Mouse (Mus musculus): Measurements from ENCODE around the gene Lcp2. TPM values are rescaled to one million over a fixed set of nuclear protein-coding genes. Genes with fewer than 3 reads are reported as not detected.

Lcp2 gene
- polyA plus RNA-seq, 1 experiment from 2014 or later, result 7.5 TPM

DNA sequence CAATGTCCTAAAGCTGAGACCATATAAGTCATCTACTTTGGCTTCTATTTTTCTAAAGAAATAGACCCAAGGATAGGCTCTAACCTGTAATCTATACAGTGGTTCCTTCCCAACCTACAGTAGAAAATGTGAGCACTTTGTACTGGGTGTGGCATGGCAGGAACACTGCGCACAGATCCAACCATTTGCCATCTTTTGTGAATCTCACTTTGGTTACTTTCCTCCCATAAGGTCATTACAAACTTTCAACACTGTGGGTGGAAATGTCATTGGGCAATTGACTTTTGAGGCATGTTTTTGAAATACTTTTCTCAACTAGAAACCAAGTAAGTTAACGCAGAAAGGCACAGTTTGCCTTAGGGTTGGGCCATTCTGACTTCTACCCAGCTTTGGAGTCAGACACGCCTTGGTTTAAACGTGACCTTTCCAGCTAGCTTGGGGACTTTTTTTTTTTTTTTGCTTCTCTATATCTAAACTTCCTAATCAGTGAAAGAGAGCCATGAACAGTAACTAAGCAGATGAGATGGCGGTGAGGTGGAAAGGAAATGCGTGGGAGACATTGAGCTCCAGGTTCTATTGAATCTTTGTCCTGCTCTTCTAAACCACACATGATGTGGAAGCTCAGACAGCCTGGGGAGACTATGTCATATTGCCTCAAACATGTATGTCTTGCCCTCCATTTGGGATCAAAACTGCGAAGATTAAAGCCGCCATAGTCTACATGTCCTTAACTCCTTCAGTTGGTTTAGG, 1.8 kb downstream of the Lcp2 start:
- Histone ChIP-seq H3K36me3 (no peaks in the 10 kb centered on the region), H3K27me3 (no peaks in the 10 kb centered on the region), H3K9me3 (replicated peaks) (no peaks in the 10 kb centered on the region), H3K4me2 (peak overlapping the region; percentile 26), H3K4me1 (replicated peaks) (peaks cover 11% of the 10 kb centered on the region; the same call in 1 of the 2 replicates), H3K4me3 (replicated peaks) (peak overlapping the region; percentile 31), H3K9ac (0 out of 2 replicates have a peak overlapping the region, but pooled peaks have one; percentile 6), H3K27ac (no peak overlapping the region)
- 63% methylated on average over 8 of the region's 8 CpGs for WGBS (ENCODE audit: insufficient replicate concordance)
- no peak for DNase-seq
- no peak for ATAC-seq (ENCODE audit: low read depth)

DNA sequence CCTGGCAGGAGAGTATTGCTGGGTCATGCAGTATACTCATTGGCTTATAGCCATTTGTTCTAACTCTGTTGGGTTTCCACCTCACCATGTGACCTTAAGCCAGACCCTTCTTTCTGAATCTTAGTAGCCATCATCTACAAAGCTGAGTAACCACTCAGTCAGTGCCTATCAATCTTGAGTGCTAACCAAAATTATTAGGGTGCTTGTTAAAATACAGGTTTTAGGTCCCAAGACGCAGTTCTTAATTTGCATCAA, 2.3 kb downstream of the Lcp2 start:
- Histone ChIP-seq H3K9me3 (replicated peaks) (no peaks in the 10 kb centered on the region), H3K27me3 (no peaks in the 10 kb centered on the region), H3K36me3 (no peaks in the 10 kb centered on the region), H3K9ac (0 out of 2 replicates have a peak overlapping the region, but pooled peaks have one; percentile 6), H3K4me2 (peak overlapping the region; percentile 26), H3K27ac (no peak overlapping the region), H3K4me1 (replicated peaks) (peaks cover 11% of the 10 kb centered on the region; the same call in 1 of the 2 replicates), H3K4me3 (replicated peaks) (peak overlapping the region; percentile 21; the same call in 1 of the 2 replicates)
- no peak for ATAC-seq (ENCODE audit: low read depth)
- DNase-seq, result no peak
- WGBS (ENCODE audit: insufficient replicate concordance), result 78% methylated on average over 1 of the region's 1 CpGs

DNA sequence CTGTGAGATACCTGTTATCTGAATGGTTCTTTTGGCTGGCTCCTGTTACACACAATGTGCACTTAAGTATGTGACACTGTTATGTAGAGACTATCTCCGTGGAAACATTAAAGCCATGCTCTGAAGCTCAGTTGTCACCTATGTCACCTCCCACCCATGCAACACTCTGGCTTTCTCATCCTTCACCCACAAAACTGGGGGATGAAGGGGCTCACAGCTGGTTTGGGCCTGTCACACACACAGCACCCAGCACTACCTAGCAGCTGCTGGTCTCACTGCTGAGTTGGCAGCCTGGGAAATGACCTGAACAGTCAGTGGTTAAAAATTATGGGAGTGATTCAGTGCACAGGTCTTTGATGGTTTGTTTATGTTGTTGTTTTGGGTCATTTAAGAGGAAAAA, 3.3 kb downstream of the Lcp2 start:
- Histone ChIP-seq H3K27me3 (no peaks in the 10 kb centered on the region), H3K9ac (no peak overlapping the region), H3K36me3 (no peaks in the 10 kb centered on the region), H3K4me1 (replicated peaks) (peaks cover 11% of the 10 kb centered on the region; the same call in 1 of the 2 replicates), H3K27ac (no peak overlapping the region), H3K9me3 (replicated peaks) (no peaks in the 10 kb centered on the region), H3K4me3 (replicated peaks) (no peak overlapping the region), H3K4me2 (no peak overlapping the region)
- DNase-seq (no peak), ATAC-seq (ENCODE audit: low read depth) (no peak)
- WGBS (ENCODE audit: insufficient replicate concordance), result 53% methylated on average over 1 of the region's 1 CpGs

DNA sequence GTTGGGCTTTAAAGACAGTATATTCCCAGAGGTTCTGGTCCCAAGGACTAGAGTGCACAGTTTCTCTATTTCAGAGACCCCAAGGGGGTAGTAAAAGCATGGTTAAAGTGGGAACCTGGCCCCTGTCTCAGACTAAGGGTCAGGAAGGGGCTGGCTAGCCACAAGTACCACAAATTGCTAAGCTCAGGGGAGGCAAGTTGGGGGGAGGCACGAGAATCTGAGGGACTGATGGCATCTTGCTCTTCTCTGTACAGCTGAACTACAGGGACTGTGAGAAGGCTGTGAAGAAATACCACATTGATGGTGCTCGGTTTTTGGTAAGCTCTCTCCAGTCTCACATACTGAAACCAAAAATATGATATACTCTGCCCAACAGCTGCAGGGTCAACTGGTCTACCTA, 3.9 kb downstream of the Lcp2 start:
- Histone ChIP-seq H3K9me3 (replicated peaks) (no peaks in the 10 kb centered on the region), H3K9ac (no peak overlapping the region), H3K27me3 (no peaks in the 10 kb centered on the region), H3K27ac (no peak overlapping the region), H3K4me2 (no peak overlapping the region), H3K4me3 (replicated peaks) (no peak overlapping the region), H3K36me3 (no peaks in the 10 kb centered on the region), H3K4me1 (replicated peaks) (peaks cover 11% of the 10 kb centered on the region; the same call in 1 of the 2 replicates)
- DNase-seq (no peak), ATAC-seq (ENCODE audit: low read depth) (no peak)
- WGBS (ENCODE audit: insufficient replicate concordance), result 17% methylated on average over 2 of the region's 2 CpGs

DNA sequence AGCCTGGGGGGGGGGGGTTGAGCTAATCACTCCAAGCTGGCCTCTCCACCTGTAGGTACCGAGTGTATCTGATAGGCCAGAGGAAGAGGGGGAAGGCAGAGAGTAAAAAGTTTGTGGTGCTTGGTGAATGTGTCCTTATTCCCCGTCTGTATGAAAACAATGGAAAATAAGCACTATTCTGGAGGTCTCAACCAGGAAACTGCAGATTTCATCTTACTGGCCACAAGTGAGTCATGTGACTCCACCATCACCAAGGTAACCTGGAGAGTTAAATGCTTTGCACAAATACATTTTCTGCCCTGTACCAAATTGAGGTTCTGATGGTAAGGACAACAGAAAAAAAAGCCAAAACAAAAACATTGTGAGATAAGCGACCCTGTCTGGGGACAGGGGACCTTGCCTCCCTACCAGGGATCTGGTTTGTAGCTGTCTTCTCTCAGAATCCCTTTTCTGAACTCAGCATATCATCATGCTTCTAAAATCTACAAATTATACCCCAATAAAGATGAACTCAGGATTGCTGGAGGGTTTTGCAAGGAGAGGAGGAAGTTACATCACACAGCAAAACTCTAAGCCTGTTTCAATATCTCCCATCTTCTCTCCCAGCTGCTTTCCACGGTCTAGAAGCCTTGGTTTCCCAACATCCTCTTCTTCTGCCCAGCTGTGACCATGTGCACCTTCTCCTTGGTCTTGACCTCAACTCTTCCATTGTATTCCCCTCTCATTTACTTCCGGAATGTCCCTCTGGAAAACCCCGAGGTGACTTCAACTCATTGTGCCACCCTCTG, 6.5 kb downstream of the Lcp2 start:
- Histone ChIP-seq H3K4me3 (replicated peaks) (no peak overlapping the region), H3K27ac (no peak overlapping the region), H3K9me3 (replicated peaks) (no peaks in the 10 kb centered on the region), H3K27me3 (no peaks in the 10 kb centered on the region), H3K9ac (no peak overlapping the region), H3K4me2 (no peak overlapping the region), H3K36me3 (no peaks in the 10 kb centered on the region), H3K4me1 (replicated peaks) (peaks cover 15% of the 10 kb centered on the region)
- DNase-seq, result no peak
- no peak for ATAC-seq (ENCODE audit: low read depth)
- WGBS (ENCODE audit: insufficient replicate concordance), result 45% methylated on average over 6 of the region's 6 CpGs

DNA sequence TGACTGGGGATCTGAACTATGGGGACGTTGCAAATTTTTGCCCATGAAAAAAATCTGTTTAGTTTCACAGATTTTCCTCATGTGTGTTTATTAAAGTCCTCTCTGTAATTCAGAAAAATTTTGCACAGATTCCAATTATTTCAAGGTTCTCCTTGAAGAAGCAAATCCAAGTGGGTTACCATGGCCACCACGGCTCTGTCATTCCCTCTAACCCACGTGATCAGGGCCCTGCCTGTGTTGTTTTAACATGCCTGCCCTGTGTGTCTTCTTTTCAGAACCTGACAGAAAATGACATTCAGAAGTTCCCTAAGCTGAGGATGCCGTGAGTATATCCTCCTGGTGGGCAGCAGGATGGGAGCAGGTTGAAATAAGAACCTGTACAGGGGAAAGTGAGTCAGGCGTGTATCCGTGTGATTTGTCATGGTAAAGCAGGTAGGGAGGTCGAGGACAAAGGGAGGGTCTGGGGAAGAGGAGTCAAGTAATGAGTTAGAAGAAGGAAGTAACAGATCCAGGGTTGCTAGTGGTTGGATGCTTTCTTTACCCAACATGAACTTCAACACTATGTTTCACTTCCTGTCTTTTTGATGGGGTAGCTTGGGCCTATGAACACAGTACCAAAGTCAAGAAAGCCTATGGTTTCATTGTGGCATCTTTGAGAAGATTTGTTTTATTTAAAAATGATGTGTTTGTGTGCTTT, 7.5 kb downstream of the Lcp2 start:
- no peak overlapping the region for H3K27ac ChIP-seq
- H3K4me2 ChIP-seq, result no peak overlapping the region
- ATAC-seq (ENCODE audit: low read depth), result no peak
- H3K27me3 ChIP-seq, result no peaks in the 10 kb centered on the region
- H3K36me3 ChIP-seq, result no peaks in the 10 kb centered on the region
- 62% methylated on average over 7 of the region's 7 CpGs for WGBS (ENCODE audit: insufficient replicate concordance)
- DNase-seq, result no peak
- H3K9me3 ChIP-seq (replicated peaks), result no peaks in the 10 kb centered on the region
- H3K4me3 ChIP-seq (replicated peaks), result no peak overlapping the region
- no peak overlapping the region for H3K9ac ChIP-seq
- H3K4me1 ChIP-seq (replicated peaks), result peaks cover 24% of the 10 kb centered on the region

DNA sequence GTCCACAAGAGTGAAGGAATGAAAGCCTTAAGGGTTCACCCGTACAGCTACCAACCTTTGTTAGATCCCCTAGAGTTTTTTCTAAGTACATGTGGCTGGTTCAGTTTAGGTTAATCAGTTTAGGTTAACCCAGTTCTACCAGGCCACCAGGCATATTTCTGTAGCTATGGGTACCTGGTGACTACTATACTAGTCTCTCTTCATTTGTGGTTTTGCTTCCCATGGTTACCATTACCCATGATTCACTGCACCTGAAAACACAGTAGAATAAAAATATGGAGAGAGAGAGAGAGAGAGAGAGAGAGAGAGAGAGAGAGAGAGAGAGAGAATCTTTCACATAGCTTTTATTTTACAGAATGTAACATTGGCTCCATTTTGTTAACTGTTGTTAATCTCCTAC, 10.0 kb downstream of the Lcp2 start:
- Histone ChIP-seq H3K4me2 (no peak overlapping the region), H3K27me3 (no peaks in the 10 kb centered on the region), H3K9ac (no peak overlapping the region), H3K36me3 (no peaks in the 10 kb centered on the region), H3K4me1 (replicated peaks) (peaks cover 41% of the 10 kb centered on the region), H3K9me3 (replicated peaks) (no peaks in the 10 kb centered on the region), H3K27ac (no peak overlapping the region), H3K4me3 (replicated peaks) (no peak overlapping the region)
- WGBS (ENCODE audit: insufficient replicate concordance), result 53% methylated on average over 1 of the region's 1 CpGs
- ATAC-seq (ENCODE audit: low read depth) (no peak), DNase-seq (no peak)

DNA sequence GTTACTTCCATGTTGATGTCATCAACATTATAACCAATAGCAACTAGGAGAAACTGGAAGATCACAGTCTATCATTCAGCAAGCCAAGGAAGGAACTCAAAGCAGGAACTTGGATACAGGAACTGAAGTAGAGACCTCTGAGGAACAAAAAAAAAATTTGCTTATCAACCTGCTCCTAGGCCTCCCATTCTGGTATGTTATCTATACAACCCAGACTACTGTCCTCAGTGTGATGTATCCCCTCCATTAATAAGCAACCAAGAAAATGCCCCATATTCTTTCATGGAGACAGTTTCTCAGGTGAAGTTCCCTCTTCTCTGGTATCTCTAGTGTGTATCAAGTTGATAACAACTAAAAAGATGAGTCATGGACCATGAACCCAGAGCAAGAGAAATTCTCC, 11.6 kb downstream of the Lcp2 start:
- Histone ChIP-seq H3K4me3 (replicated peaks) (no peak overlapping the region), H3K27me3 (no peaks in the 10 kb centered on the region), H3K9ac (no peak overlapping the region), H3K4me2 (peak overlapping the region; percentile 26; the same call in 1 of the 2 replicates), H3K27ac (no peak overlapping the region), H3K4me1 (replicated peaks) (peaks cover 40% of the 10 kb centered on the region), H3K9me3 (replicated peaks) (no peaks in the 10 kb centered on the region), H3K36me3 (no peaks in the 10 kb centered on the region)
- DNase-seq (no peak), ATAC-seq (ENCODE audit: low read depth) (peak; percentile 65)

DNA sequence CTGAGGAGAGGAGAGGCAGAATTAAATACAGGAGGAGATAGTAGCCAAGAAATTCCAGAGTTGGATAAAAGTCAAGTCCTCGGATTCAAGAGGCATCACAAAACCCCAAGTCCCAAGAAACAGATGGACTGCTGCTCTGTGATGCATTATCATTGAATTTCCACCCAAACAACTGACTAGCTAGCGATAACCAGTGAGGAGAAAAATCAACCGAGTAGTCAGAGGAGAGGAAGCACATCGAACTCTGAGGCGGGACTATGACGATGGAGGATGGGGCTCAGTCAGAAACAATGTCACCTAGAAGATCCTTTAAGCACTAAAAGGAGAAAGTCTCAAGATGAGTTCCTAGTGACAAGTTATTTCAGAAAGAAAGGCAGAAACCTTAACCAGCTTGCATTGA, 12.2 kb downstream of the Lcp2 start:
- Histone ChIP-seq H3K4me3 (replicated peaks) (no peak overlapping the region), H3K4me1 (replicated peaks) (peaks cover 45% of the 10 kb centered on the region), H3K4me2 (peak overlapping the region; percentile 26), H3K27me3 (no peaks in the 10 kb centered on the region), H3K9ac (no peak overlapping the region), H3K27ac (peak overlapping the region; percentile 59; the same call in 1 of the 2 replicates), H3K36me3 (no peaks in the 10 kb centered on the region), H3K9me3 (replicated peaks) (no peaks in the 10 kb centered on the region)
- 25% methylated on average over 6 of the region's 6 CpGs for WGBS (ENCODE audit: insufficient replicate concordance)
- no peak for DNase-seq
- ATAC-seq (ENCODE audit: low read depth), result peak; percentile 45; the same call in 1 of the 2 replicates

DNA sequence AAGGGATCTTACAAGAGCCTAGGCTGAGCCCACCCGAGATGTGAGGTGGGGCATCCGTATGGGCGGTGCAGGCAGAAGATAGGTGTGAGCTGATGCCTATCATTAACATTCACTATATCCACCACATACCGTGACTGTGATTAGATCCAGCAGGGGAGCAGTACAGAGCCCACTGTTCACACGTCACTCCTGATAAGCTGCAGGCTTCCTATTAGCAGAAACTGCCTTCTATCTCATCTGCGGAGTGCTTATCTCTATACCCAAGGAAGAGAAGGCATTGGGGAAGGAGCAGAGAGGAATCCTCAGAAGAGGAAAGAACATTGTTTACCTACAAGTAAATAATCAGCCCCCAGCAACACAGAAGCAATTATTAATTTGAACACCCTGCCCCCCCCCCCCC, 15.0 kb downstream of the Lcp2 start:
- no peak overlapping the region for H3K9ac ChIP-seq
- no peaks in the 10 kb centered on the region for H3K36me3 ChIP-seq
- H3K4me3 ChIP-seq (replicated peaks), result no peak overlapping the region
- peak; percentile 57; the same call in 1 of the 2 replicates for ATAC-seq (ENCODE audit: low read depth)
- H3K27ac ChIP-seq, result no peak overlapping the region
- H3K4me2 ChIP-seq, result no peak overlapping the region
- DNase-seq, result no peak
- 8% methylated on average over 6 of the region's 6 CpGs for WGBS (ENCODE audit: insufficient replicate concordance)
- no peaks in the 10 kb centered on the region for H3K27me3 ChIP-seq
- no peaks in the 10 kb centered on the region for H3K9me3 ChIP-seq (replicated peaks)
- peaks cover 56% of the 10 kb centered on the region for H3K4me1 ChIP-seq (replicated peaks)

DNA sequence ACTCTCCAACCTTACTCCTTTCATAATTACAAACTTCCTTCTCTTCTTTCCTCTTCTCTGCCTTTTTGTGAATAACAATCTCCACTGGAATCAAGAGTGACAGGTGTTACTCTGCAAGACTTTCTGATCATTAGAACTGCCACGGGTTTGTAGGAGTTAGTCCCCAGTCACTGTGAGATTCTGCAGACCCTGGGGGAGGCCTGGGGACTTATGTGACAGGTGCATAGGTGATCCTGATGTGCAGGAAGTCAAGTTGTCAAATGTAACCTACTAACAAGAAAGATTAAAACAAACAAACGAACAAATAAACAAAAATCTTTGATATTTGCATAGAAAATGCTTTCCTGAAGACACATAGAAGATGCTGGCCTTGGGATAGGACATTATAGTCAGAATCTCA, 16.5 kb downstream of the Lcp2 start:
- Histone ChIP-seq H3K9me3 (replicated peaks) (no peaks in the 10 kb centered on the region), H3K36me3 (no peaks in the 10 kb centered on the region), H3K27me3 (no peaks in the 10 kb centered on the region), H3K4me2 (no peak overlapping the region), H3K4me1 (replicated peaks) (peaks cover 57% of the 10 kb centered on the region), H3K27ac (peak overlapping the region; percentile 76), H3K4me3 (replicated peaks) (no peak overlapping the region), H3K9ac (no peak overlapping the region)
- no peak for DNase-seq
- 31% methylated on average over 2 of the region's 2 CpGs for WGBS (ENCODE audit: insufficient replicate concordance)
- ATAC-seq (ENCODE audit: low read depth), result no peak
